Mouse (Mus musculus) cerebellum, adult 9-11 months (tissue): ENCODE results near the gene Chn1.
A peak's percentile ranks its signal among the peaks of the same experiment; 100 is the strongest.

Source experiments
- DNase-seq: peaks from one replicate; pipeline ENCODE4 v3.0.0; 2022

The Chn1 gene

DNA sequence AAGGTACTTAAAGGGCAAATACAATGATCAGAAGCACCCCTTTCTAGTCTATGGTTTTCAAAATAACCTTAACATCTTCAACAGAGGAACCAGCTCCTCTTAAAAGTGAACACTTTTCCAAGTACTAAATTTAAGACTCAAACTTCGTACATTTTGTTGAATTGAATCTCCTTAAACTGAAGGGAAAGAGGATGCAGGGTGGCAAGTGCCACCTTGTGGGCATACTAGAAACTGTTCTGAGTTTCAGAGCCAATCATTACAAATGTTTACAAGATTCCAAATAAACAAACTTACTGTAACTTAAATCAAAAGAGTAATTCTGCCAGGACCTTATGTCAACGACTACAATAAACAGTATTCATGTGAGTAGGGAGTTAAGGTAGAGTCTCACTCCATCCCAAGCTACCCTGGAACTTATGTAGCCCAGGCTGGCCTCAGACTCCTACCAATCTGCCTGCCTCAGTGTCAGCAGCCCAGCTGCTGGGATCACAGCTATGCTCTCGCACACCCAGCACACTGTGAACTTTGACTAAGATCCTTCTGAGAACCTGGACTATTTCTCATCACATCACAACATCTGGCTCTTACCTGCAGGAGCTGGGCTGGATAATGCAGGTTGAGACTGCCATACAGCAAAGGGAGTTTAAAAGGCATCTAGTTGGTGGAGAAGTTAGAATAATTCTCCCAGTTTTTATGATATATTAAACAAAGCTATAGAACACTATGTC lies 29.3 kb downstream of the Chn1 start:
- DNase-seq = no peak

- no peak for DNase-seq
Measured at GRCm38 (mm10) chr2:73741286-73741685, 33.9 kb downstream of the Chn1 start.

DNA sequence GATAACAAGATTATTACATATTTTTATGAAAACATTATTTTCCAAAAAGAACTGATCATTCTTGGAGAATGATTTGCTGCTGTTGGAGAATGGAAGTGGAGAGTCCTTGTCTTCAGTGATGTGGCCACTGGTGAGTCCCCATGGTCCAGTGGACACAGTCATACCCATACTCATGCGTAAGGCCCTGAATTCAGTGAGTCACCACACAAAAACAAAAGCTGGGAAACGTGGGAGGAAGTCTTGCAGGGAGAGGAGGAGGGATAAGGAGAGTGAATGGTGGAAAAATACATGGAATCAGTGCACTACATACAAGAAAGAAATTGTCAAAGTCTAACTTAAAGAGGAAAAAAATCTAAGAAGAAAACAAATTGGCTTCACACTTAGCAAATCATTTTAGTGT lies 47.3 kb downstream of the Chn1 start:
- DNase-seq = no peak

GRCm38 (mm10) chr2:73724934-73725333 lies 50.2 kb downstream of the Chn1 start:
- no peak for DNase-seq

- no peak for DNase-seq
Measured at GRCm38 (mm10) chr2:73721821-73722220, 53.3 kb downstream of the Chn1 start.

DNA sequence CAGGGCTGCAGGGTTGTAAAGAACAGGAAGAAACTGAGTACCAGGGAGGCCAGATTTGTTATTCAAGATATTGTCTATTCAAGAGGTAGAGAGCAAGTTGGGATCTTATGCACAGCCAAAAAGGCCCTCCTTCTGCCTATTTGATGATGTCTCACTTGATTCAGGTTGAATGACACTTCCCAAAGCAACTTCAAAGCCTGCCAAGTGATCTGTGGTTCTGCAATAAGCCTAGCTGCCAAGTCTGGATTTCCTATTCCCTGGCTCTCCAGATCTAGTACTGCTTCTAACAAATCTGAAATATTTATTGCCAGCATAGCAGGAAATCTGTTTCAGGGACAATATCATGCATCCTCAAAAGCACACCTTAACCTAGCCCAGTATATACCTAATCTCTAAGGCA lies 62.7 kb downstream of the Chn1 start:
- DNase-seq = no peak

- no peak for DNase-seq
Measured at GRCm38 (mm10) chr2:73693045-73693444, 82.1 kb downstream of the Chn1 start.

DNA sequence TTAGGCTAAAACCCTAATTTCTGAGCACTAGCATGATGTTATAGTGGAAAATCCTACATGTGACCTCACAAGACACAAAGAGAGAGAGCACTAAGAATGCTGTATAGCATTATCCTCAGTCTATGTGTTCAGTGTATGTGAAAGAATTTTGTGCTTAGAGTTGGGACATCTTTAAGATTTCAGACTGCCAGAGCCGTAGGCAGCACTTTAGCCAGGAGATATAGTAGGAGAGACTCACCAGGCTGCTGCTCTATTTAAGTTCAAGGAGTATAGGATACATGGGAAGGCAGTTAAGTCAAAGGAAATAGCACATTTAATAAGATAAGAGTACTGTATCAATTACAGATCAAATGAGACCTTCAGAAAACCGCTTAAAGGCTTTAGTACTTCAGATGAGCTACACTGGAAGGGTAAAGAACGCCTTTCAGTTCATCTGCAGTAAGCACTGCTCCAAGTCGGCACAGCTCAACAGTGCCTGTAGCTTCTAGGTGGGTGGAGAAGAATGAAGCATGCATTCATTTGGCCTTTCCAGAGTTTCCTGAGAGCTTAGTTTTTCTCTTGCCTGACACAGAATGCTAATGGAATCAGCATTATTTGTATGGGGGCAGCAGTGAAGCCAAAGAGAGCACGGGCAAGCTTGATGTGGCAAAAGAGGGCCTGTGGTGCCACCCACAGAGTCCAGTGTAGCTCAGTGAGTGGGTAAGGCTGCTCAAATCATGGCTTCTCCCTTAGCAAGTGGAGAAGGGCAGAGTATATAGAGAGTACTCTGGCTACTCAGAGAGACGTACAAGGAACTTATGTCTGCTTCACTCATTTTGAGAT lies 84.2 kb downstream of the Chn1 start:
- peak; percentile 3 for DNase-seq

- no peak for DNase-seq
Measured at GRCm38 (mm10) chr2:73682500-73682899, 92.6 kb downstream of the Chn1 start.

DNA sequence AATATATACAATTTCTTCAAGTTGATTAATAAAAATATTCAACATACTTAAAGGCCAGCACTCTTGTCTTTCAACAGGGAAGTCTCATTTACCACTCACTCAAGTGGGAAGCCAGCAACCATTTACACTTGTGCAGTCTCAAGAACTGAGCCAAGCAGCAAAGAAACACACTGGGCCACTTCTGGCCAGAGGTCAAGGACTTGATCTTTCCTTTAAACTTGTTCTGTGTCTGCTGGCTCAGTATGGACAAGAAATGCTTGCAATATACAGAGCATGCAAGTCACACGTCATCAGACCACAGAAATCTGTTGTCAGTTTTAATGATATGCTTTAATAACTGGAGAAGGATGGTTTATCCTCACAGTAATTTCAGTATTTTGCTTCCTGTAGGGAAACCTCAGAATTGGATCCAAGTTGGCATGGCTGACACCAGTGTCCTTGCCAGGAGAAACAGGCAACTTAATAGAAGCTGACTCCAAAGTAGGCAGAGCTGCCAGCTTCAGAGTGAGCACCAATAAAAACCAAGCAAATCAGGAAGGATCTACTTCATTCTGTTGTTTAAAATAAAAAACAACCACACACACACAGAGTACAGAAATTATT lies 94.6 kb downstream of the Chn1 start:
- DNase-seq = peak; percentile 18

DNA sequence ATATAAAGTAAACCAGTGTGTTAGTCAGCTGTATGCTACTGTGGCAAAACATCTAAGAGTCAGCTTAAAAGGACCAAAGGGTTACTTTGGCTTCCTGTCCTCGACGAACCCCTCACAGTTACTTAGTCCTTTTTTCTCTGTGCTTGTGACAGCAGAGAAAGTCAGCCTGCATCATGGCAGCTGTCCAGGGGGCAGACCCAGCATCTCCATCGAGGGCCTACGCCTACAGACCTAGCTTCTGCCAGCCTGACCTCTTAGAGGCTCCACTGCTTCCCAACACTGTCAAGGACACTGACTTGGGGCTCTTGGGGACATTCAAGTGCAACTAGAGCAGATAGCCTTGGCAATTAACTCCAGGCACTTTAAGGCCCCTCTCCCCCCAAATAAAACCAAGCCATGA lies 106.5 kb downstream of the Chn1 start:
- DNase-seq = no peak

DNA sequence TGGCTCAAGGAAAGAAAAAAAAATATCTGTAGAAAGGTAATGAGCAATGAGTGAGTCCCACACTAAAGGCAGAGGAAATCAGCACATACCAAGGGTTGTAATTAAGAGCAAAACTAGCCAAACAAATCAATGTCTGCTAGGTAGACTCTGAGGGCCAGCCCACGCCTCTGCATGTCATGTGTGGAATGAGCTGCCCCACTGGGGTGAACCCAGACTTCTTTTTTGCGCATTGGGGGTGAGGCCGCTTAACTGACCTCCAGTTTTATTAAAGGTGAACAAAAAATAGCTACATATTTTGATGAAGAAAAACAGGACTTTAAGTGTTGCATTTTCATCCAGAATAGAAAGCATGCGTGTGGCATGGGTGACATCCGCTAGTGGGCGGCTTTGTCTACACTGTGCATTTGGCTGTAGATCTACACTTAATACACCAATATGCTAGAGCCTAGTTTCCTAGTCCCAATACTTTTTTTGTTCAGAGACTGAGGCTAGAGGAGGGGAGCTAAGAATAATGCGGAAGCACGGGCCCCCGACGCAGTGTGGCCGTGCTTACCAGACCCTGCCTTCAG lies 114.5 kb downstream of the Chn1 start:
- no peak for DNase-seq

GRCm38 (mm10) chr2:73659726-73660565 lies 115.2 kb downstream of the Chn1 start:
- peak; percentile 53 for DNase-seq

- no peak for DNase-seq
Measured at GRCm38 (mm10) chr2:73659041-73659440, 116.1 kb downstream of the Chn1 start.

GRCm38 (mm10) chr2:73657961-73658360 lies 117.2 kb downstream of the Chn1 start:
- DNase-seq = no peak

GRCm38 (mm10) chr2:73657151-73657550 lies 118.0 kb downstream of the Chn1 start:
- DNase-seq = no peak

DNA sequence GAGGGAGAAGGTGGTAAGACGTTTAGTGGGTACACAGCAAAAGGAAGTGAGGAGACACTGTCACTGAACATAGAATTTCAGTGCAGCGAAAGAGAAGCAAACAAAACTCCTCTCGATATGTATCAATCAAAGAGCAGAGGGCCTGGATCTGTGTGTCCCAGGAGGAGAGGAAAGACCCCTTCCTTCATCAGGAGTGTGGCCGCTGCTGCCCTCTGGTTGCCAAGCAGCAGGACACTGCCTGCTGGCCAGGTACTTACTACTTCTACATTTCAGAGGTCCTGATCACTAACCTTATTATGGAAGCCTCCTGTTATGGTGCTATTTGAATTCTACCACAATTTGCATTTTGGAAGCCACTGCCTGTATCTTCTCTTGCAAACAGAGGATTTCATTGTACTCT lies 119.5 kb downstream of the Chn1 start:
- DNase-seq = no peak

DNA sequence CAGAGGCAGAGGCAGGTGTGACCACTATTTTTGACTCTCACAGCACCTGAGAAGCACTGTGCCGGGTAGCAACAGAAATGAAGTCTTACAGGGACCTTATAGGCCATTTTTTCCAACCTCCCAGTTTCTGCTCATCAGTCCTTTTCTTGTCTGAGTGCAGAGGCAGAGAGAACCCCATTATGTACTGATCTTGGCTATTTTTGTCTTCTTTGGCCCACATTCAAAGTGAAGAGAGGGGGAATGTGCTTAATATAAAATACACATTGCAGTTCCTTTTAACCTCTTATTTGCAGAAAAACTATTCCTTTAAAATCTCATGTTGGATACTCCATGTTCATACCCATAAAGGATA lies 120.3 kb downstream of the Chn1 start:
- DNase-seq = no peak

DNA sequence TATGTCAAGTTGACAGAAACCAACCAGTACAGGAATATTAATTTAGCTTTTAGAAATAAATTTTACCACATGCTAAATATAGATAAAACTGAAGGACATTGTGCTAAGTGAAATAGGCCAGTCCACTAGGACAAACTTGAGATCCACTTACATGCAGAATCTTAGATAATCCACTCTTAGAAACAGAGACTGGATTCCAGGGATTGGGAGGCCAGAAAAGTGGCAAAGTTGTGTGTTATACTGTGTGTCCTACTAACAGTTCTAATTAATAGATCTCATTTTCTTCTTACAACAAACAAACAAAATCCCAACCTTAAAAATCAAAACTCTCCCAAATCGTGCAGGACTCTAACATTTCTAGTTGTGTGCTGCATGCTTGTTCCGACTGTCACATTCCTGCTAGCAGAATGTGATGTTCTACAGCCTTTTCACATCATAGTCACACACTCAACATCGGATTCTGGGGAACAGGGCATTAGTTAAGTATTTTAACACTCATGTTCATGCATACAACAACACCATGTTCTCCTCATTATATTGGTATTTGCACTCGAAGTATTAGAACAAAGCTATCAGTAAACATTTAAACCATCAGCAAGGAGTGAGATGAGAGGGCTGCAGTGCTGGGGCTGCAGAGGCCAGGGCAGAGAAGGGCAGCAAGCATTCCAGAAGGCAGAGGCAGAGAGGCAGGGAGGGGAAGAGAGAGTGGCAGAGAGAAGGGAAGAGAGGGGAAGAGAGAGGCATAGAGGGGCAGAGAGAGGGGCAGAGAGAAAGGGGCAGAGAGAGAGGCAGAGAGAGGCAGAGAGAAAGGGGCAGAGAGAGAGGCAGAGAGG lies 120.9 kb downstream of the Chn1 start:
- DNase-seq = no peak

DNA sequence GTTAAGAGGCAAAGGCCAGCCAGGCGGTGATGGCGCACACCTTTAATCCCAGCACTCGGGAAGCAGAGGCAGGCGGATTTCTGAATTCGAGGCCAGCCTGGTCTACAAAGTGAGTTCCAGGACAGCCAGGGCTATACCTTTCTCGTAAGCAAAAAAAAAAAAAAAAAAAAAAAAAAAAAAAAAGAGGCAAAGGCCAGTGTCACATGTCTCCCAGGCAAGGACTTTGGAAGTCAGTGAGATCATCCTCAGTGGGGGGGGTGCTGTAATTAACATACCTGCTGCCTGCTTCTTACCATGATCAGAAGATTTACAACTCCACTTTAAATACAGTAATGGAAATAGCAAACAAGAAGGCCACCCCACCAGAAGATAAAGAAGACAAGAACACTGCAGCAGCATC lies 137.5 kb downstream of the Chn1 start:
- no peak for DNase-seq

DNA sequence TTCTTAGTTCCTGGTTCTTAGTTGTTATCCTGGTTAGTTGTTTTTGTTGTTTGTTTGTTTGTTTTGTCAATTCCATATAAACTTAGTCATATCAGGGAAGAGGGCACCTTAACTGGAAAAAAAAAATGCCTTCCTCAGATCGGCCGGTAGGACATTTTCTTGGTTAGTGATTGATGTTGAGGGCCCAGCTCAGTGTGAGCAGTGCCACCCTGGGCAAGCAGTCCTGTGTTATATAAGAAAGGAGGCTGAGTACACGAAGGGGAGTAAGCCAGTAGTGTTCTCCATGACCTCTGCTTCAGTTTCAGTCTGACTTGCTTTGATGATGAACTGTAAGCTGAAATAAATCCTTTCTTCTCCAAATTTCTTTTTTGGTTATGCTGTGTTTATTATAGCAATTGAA lies 138.8 kb downstream of the Chn1 start:
- no peak for DNase-seq

DNA sequence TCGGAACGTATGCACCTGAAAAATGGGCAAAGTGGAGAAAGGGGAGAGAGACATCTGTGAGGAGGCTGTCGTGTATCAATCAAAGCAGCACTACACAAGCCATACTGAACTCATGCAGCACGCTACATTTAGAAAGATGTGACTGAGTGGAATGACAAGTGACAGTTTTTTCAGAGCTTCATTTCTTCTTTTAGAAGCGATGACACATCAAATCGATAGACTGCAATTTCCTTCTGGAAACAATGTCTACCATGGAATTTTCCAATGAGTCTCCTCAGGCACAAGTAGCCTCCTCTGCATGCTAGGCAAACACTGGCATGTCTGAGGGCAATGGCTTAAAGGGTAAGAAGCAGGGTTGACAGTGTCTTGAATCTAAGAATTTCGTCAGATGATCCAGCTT lies 143.3 kb downstream of the Chn1 start:
- DNase-seq = no peak
